Mouse (Mus musculus) neural tube, embryonic 11.5 days (tissue): ENCODE measurements around the gene Sco2. TPM values are rescaled to one million over a fixed set of nuclear protein-coding genes. Genes with fewer than 3 reads are reported as not detected.

ENCODE experiments used
- ATAC-seq: fragments of 200-750 bp; cut with Nextera tagmentation; 2 replicates; pipeline ENCODE4 v1.8.0; 2017; ENCODE audit warnings: moderate number of reproducible peaks, mild to moderate bottlenecking, moderate TSS enrichment, moderate library complexity; ENCODE audit not compliant: insufficient read depth, low FRiP score, low TSS enrichment
- DNase-seq: peaks from one replicate; pipeline ENCODE4 v3.0.0-alpha.2; 2015; ENCODE audit warnings: low spot score
- H3K27ac ChIP-seq: fragments of 300-500 bp; sonication (generic); 2 replicates; pipeline ENCODE4 v1.5.1; 2014; ENCODE audit warnings: low read depth, mild to moderate bottlenecking, low read length
- H3K27me3 ChIP-seq: fragments of 300-500 bp; sonication (generic); 2 replicates; pipeline ENCODE4 v1.6.1; 2014; ENCODE audit warnings: mild to moderate bottlenecking, low read length, mixed read lengths; ENCODE audit not compliant: control insufficient read depth, insufficient read depth
- H3K36me3 ChIP-seq: fragments of 300-500 bp; sonication (generic); 2 replicates; pipeline ENCODE4 v1.6.1; 2014; ENCODE audit warnings: mild to moderate bottlenecking, low read length, moderate library complexity, mixed read lengths; ENCODE audit not compliant: control insufficient read depth, insufficient read depth
- H3K4me1 ChIP-seq: fragments of 300-500 bp; sonication (generic); 2 replicates; pipeline ENCODE4 v1.6.1; 2014; ENCODE audit warnings: low read length, mixed read lengths; ENCODE audit not compliant: control insufficient read depth, insufficient read depth
- H3K4me2 ChIP-seq: fragments of 300-500 bp; sonication (generic); 2 replicates; pipeline ENCODE4 v1.6.1; 2014; ENCODE audit warnings: low read depth, mild to moderate bottlenecking, moderate library complexity
- H3K4me3 ChIP-seq: fragments of 300-500 bp; sonication (generic); 2 replicates; pipeline ENCODE4 v1.5.1; 2014; ENCODE audit warnings: low read depth, low read length
- H3K9ac ChIP-seq: fragments of 300-500 bp; sonication (generic); 2 replicates; pipeline ENCODE4 v1.6.1; 2014; ENCODE audit warnings: mild to moderate bottlenecking, low read length
- H3K9me3 ChIP-seq: fragments of 300-500 bp; sonication (generic); 2 replicates; pipeline ENCODE4 v1.6.1; 2016; ENCODE audit warnings: low read length; ENCODE audit not compliant: control insufficient read depth
- WGBS: fragments of 180-500 bp; shearing (Covaris S2); extraction: QIAGEN DNeasy Blood & Tissue Kit; methylation state at CpG from one replicate; pipeline ENCODE4 v1.1.7; 2014; 5-methylcytosine and 5-hydroxymethylcytosine counted together
- polyA plus RNA-seq: library from polyadenylated mRNA; unstranded; fragments of >200 nt; fragmentation: Nextera tagmentation; extraction: Ambion mirVana; gene quantifications from 2 replicates; pipeline ENCODE4 v1.2.1, GENCODE M21; 2014

The Sco2 gene
- polyA plus RNA-seq, 1 experiment from 2014 or later = 6.0 TPM

DNA sequence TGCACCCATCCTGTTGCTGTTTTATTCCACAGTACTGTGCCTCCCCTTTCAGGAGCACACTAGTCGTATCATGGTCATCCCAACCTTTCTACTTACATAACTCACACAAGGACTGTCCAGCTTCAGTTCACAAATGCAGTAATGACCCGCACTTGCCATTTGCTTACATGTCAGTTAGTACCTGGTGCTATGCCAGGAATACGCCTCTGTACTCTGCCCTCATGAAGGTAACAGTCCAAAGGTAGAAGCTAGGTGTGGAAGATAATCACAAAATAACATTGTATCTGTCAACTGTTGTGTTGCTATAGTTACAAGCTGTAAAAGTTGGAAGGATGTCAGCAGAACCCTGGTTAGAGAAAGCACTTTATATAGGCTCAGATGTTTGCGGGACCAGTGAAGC lies 23.2 kb upstream of the Sco2 start:
- Histone ChIP-seq H3K27ac (no peak overlapping the region), H3K4me1 (no peaks in the 10 kb centered on the region), H3K27me3 (no peaks in the 10 kb centered on the region), H3K9me3 (no peaks in the 10 kb centered on the region), H3K4me3 (no peak overlapping the region), H3K36me3 (no peaks in the 10 kb centered on the region), H3K9ac (no peak overlapping the region), H3K4me2 (no peak overlapping the region)
- no peak for ATAC-seq
- no peak for DNase-seq
- WGBS = 92% methylated on average over 4 of the region's 4 CpGs

DNA sequence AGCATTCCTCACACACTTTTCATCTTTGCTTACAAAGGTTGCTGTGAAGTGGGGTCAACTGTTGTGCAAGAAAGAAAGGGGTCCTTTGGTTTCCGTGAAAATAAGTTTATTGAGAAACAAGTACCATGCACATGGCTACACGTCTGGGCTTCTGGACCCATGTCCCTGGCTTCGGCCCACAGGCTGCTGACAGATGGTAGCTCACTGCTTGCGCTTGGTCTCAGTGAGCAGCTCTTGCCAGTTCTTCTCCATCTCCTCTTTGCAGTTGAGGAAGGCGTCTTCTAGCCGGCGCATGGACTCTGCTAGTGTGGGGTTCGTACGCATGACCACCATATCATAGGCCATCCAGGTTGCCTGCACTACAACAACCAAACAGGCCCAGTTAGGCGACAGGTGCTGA lies 16.4 kb upstream of the Sco2 start:
- 93% methylated on average over 10 of the region's 10 CpGs for WGBS
- Histone ChIP-seq H3K27ac (no peak overlapping the region), H3K27me3 (no peaks in the 10 kb centered on the region), H3K4me2 (no peak overlapping the region), H3K4me1 (no peaks in the 10 kb centered on the region), H3K36me3 (no peaks in the 10 kb centered on the region), H3K4me3 (no peak overlapping the region), H3K9ac (no peak overlapping the region), H3K9me3 (no peaks in the 10 kb centered on the region)
- DNase-seq (no peak), ATAC-seq (no peak)

DNA sequence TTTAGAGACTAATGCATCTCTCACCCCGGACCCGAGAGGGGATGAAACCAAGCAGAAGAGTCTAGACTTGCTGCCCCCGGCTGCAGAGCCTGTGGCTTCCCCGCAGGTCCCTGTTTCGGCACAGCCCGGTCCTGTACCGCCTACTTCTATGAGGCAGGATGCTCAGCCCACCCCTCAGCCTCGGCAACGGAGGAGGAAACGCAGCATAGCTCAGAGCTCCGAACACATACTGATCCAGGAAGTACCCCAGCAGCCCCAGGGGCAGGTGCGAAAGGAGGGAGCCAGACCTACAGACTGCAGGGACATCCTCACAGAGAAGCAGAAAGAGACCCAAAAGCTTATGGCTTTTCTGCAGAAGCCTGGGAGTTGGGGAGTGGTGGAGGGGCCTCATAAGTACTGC lies 13.5 kb upstream of the Sco2 start:
- DNase-seq (no peak), ATAC-seq (no peak)
- H3K9me3 ChIP-seq = no peaks in the 10 kb centered on the region
- no peak overlapping the region for H3K9ac ChIP-seq
- no peak overlapping the region for H3K4me3 ChIP-seq
- 50% methylated on average over 12 of the region's 12 CpGs for WGBS
- no peak overlapping the region for H3K27ac ChIP-seq
- no peaks in the 10 kb centered on the region for H3K27me3 ChIP-seq
- H3K36me3 ChIP-seq = no peaks in the 10 kb centered on the region
- no peak overlapping the region for H3K4me2 ChIP-seq
- H3K4me1 ChIP-seq = no peaks in the 10 kb centered on the region

DNA sequence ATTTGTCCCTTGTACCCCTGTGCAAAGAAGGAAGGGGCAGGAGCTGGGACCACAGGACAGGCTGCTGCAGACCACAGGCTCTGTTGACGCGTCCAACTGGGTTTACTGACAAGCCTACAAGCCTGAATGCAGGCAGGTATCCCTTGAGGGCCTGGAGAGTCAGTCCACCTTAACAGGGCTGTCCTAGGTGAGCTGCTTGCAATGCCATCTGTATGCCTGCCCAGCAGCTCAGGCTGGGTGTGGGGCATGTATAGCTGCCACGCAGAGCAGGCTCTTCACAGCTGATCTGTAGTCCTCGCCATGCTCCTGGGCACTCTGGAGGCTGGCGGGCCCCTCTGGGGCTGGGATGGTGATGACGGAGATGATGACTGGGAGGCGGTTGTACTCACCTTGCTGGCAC lies 11.0 kb upstream of the Sco2 start, which contains the start of gene Klhdc7b:
Klhdc7b (plus strand) TSS at position 301 of the 400 bp plus-strand sequence.
- no peaks in the 10 kb centered on the region for H3K36me3 ChIP-seq
- peaks cover 5% of the 10 kb centered on the region for H3K27me3 ChIP-seq
- no peak within 1 kb of the TSS for H3K4me2 ChIP-seq
- no peak within 1 kb of the TSS for H3K9ac ChIP-seq
- DNase-seq = no peak
- H3K4me1 ChIP-seq = no peaks in the 10 kb centered on the region; the same call in 1 of the 2 replicates
- no peaks in the 10 kb centered on the region for H3K9me3 ChIP-seq
- no peak within 1 kb of the TSS for H3K27ac ChIP-seq
- no peak within 1 kb of the TSS for H3K4me3 ChIP-seq
- 88% methylated on average over 7 of the region's 7 CpGs for WGBS
- no peak for ATAC-seq

DNA sequence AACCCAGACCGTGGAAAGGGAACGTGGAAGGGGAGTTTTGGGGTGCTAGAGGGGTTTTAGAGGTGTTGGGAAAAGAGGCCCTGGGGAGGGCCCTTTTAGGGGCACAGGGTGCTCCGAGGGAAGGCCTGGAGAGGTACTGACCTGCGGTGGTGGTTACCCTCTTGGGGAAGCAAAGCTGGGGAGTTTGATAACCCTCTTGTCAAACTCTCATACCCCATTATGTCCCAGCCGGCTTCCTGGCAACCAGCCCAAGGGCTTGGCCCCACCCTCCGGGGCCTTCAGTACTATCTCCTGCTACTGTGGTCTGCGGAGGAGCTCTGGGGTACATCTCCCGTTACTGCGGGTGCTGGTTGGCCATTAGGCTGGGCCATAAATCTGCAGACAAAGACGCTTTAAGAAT lies 5.8 kb upstream of the Sco2 start:
- Histone ChIP-seq H3K27me3 (peaks cover 40% of the 10 kb centered on the region), H3K4me2 (peak overlapping the region; percentile 58), H3K9ac (no peak overlapping the region), H3K9me3 (no peaks in the 10 kb centered on the region), H3K4me1 (peaks cover 6% of the 10 kb centered on the region; the same call in 1 of the 2 replicates), H3K4me3 (peak overlapping the region; percentile 34), H3K36me3 (no peaks in the 10 kb centered on the region), H3K27ac (no peak overlapping the region)
- WGBS = 5% methylated on average over 10 of the region's 10 CpGs
- ATAC-seq = no peak
- peak; percentile 20 for DNase-seq

DNA sequence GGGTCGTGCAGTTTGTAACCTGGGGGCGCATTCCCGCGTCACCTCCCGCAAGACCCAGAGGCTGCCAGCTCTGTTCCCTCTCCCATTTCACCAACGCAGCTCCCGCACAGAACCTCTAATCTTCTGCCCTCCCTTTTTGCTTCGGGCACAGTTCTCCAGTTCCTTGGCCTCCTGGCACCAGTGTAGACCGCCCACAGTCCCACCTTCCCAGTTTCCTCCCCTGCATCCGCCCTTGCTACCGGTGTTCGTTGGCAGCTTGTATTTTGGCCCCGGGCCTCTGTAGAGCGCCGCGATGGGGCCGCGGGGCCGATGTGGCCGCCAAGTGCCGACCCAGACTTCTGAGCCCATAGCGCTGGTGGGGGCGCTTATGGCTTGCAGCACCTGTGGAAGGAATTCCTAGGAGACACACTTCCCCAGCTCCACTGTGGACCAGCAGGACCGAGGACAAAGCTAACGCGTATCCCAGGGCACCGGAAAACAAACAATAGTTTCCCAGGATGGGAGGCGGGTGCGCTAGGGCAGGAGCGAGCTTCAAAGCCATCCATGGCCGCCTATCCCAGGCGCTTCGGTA lies 5.3 kb upstream of the Sco2 start, which contains the start of gene Odf3b:
Odf3b (minus strand) TSS at position 452 of the 571 bp plus-strand sequence.
- Histone ChIP-seq H3K9me3 (no peaks in the 10 kb centered on the region), H3K27ac (no peak within 1 kb of the TSS), H3K4me1 (peaks cover 8% of the 10 kb centered on the region; the same call in 1 of the 2 replicates), H3K36me3 (no peaks in the 10 kb centered on the region), H3K9ac (peak within 1 kb of the TSS; percentile 32; the same call in 1 of the 2 replicates), H3K4me2 (peak within 1 kb of the TSS; percentile 58), H3K4me3 (peak within 1 kb of the TSS; percentile 34), H3K27me3 (peaks cover 40% of the 10 kb centered on the region)
- ATAC-seq (no peak), DNase-seq (peak; percentile 51)
- under 1% methylated on average over 32 of the region's 33 CpGs for WGBS

DNA sequence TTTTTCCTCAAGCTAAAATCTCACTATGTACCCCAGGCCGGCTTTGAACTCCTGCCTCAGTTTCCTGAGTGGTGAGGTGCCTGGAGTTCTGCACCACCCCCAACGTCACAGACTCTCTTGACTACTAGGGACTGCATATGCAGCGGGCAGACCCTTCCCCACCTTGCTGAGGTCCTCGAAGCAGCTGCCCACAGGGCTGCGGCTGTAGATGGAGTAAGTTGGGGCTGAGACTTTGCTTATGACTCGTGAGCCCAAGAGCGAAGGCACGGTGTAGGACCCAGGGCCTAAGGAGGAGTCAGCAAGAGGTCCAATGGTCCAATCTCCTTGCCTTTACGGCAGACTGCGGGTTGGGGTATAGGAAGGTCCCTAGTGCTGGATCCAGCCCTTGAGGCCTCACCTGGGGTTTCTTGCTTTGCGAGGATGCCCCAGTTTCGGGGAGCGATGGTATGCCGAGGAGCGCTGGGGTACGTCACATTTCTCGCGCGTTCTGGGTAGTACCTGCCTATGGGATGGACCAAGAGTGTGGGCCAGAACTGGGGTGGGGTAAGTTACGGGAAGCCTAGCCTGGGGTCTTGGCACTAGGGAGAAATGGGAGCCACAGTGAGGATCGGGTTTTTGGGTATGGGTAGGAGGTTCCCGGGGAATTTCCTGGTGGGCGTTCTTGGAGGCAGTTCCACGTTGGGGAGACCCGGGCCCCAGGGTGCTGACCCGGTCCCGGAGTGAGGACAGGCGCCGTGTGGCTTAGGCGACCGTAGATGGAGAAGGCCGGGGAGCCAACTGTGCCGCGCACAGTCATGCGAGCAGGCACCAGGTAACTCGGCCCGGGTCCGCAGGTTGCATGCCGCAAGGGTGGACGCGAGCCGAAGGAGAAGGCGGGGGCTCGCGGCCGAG lies 4.5 kb upstream of the Sco2 start:
- Histone ChIP-seq H3K9ac (peak overlapping the region; percentile 32; the same call in 1 of the 2 replicates), H3K4me1 (peaks cover 9% of the 10 kb centered on the region; the same call in 1 of the 2 replicates), H3K4me3 (peak overlapping the region; percentile 34), H3K36me3 (no peaks in the 10 kb centered on the region), H3K9me3 (no peaks in the 10 kb centered on the region), H3K27me3 (peaks cover 40% of the 10 kb centered on the region), H3K27ac (no peak overlapping the region), H3K4me2 (peak overlapping the region; percentile 58)
- ATAC-seq = no peak
- 10% methylated on average over 46 of the region's 46 CpGs for WGBS
- DNase-seq = no peak

DNA sequence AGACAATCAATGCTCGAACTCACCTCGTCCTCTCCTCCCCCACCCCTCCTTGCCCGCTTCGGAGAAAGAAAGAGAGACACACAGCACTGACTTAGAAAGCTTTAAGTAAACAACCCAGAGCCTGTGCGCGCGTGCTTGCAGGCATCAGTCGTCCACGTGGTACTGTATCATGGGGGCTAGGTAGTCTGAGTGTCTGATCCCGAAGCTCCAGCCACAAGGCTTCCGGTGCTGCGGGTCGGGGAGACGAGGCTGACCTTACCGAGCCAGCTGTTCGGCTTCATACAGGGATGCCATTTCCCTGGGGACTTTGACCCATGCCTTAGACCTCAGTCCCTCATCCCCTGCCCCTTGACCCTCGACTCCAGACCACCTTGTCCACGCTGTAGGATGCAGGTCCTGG lies 3.7 kb upstream of the Sco2 start:
- DNase-seq = peak; percentile 24
- ATAC-seq = no peak
- Histone ChIP-seq H3K4me1 (peaks cover 12% of the 10 kb centered on the region; the same call in 1 of the 2 replicates), H3K4me3 (no peak overlapping the region), H3K27me3 (peaks cover 40% of the 10 kb centered on the region), H3K36me3 (0 out of 2 replicates have a peak, but pooled peaks cover 2% of the 10 kb centered on the region), H3K4me2 (no peak overlapping the region), H3K27ac (no peak overlapping the region), H3K9me3 (no peaks in the 10 kb centered on the region), H3K9ac (no peak overlapping the region)
- WGBS = 11% methylated on average over 18 of the region's 18 CpGs
